Mouse (Mus musculus): ENCODE data around the gene Mcm7.
"Not testable (repeated sequence)": the region's sequence is repeated elsewhere in the genome, so short reads cannot be mapped to it uniquely, and the experiment has no call there.

The Mcm7 gene

GRCm38 (mm10) chr5:138171695-138172491, at the start of gene Mcm7, which contains the start of gene Ap4m1:
Gene Mcm7 (minus strand): TSS chr5:138172422.
Gene Ap4m1 (plus strand): TSS chr5:138172002.
- in situ Hi-C loops (cut with MboI, MseI): no loop called here

- in situ Hi-C loops (cut with MboI, MseI): loop anchor here (10.0 kb wide), 1 partner anchor 435 kb away; no protein-coding TSS in a partner anchor
Observed at GRCm38 (mm10) chr5:138219864-138220263, 47.6 kb upstream of the Mcm7 start.

- in situ Hi-C loops (cut with MboI, MseI): not testable (repeated sequence)
Observed at GRCm38 (mm10) chr5:138216632-138217031, 44.4 kb upstream of the Mcm7 start.

- in situ Hi-C loops (cut with MboI, MseI): no loop called here
Observed at GRCm38 (mm10) chr5:138207873-138208272, 35.7 kb upstream of the Mcm7 start.

GRCm38 (mm10) chr5:138207253-138207652, 35.0 kb upstream of the Mcm7 start:
- in situ Hi-C loops (cut with MboI, MseI): no loop called here

GRCm38 (mm10) chr5:138202086-138202485, 29.9 kb upstream of the Mcm7 start:
- in situ Hi-C loops (cut with MboI, MseI): no loop called here

GRCm38 (mm10) chr5:138199576-138199975, 27.4 kb upstream of the Mcm7 start:
- in situ Hi-C loops (cut with MboI, MseI): no loop called here

GRCm38 (mm10) chr5:138195463-138195862, 23.2 kb upstream of the Mcm7 start:
- in situ Hi-C loops (cut with MboI, MseI): no loop called here

- in situ Hi-C loops (cut with MboI, MseI): no loop called here
Observed at GRCm38 (mm10) chr5:138194755-138195345, 22.6 kb upstream of the Mcm7 start.

- in situ Hi-C loops (cut with MboI, MseI): no loop called here
Observed at GRCm38 (mm10) chr5:138193771-138194727, 21.8 kb upstream of the Mcm7 start, which contains the start of gene Mblac1. Gene Mblac1 (plus strand): TSS chr5:138194314.

GRCm38 (mm10) chr5:138187661-138188306, 15.6 kb upstream of the Mcm7 start:
- in situ Hi-C loops (cut with MboI, MseI): no loop called here

GRCm38 (mm10) chr5:138186950-138187638, 14.9 kb upstream of the Mcm7 start, which contains the start of the genes Taf6 and Cnpy4:
Gene Taf6 (minus strand): TSS chr5:138187451.
Gene Cnpy4 (plus strand): TSS chr5:138187485.
- in situ Hi-C loops (cut with MboI, MseI): no loop called here

GRCm38 (mm10) chr5:138173217-138173616, 995 bp upstream of the Mcm7 start:
- in situ Hi-C loops (cut with MboI, MseI): no loop called here

- in situ Hi-C loops (cut with MboI, MseI): no loop called here
Observed at GRCm38 (mm10) chr5:138170936-138171561, 1.2 kb downstream of the Mcm7 start.

GRCm38 (mm10) chr5:138165594-138165993, 6.6 kb downstream of the Mcm7 start:
- in situ Hi-C loops (cut with MboI, MseI): loop anchor here (5.0 kb wide), 2 partner anchors 87 to 643 kb away; no protein-coding TSS in a partner anchor

GRCm38 (mm10) chr5:138163610-138164009, 8.6 kb downstream of the Mcm7 start:
- in situ Hi-C loops (cut with MboI, MseI): no loop called here

GRCm38 (mm10) chr5:138163046-138163445, 9.2 kb downstream of the Mcm7 start:
- in situ Hi-C loops (cut with MboI, MseI): no loop called here

GRCm38 (mm10) chr5:138160842-138161665, 11.2 kb downstream of the Mcm7 start, which contains the start of gene Cops6:
Gene Cops6 (plus strand): TSS chr5:138161071.
- in situ Hi-C loops (cut with MboI, MseI): no loop called here

- in situ Hi-C loops (cut with MboI, MseI): no loop called here
Observed at GRCm38 (mm10) chr5:138160224-138160762, 11.9 kb downstream of the Mcm7 start.
